Mouse (Mus musculus): ENCODE measurements around the gene Krtap4-6. TPM values are rescaled to one million over a fixed set of nuclear protein-coding genes. Genes with fewer than 3 reads are reported as not detected.

The Krtap4-6 gene
- total and polyA plus RNA-seq, 2 experiments from 2014 or later, result not detected

GRCm38 (mm10) chr11:99634653-99635134, 31.1 kb downstream of the Krtap4-6 start, which contains the start of gene Krtap4-2:
TSS of gene Krtap4-2 (minus strand) at chr11:99635084.
- Histone ChIP-seq H3K27me3 (ENCODE audit: insufficient read depth, low read length) (no peaks in the 10 kb centered on the region), H3K9me3 (ENCODE audit: low read length) (no peaks in the 10 kb centered on the region), H3K9ac (replicated peaks; ENCODE audit: low read length) (no peak within 1 kb of the TSS), H3K4me1 (ENCODE audit: insufficient read depth, low read length) (no peaks in the 10 kb centered on the region), H3K36me3 (ENCODE audit: insufficient read depth, low read length) (no peaks in the 10 kb centered on the region), H3K27ac (no peak within 1 kb of the TSS; the same call in 1 of the 2 replicates), H3K4me3 (ENCODE audit: low read length) (no peak within 1 kb of the TSS), H3K4me2 (ENCODE audit: low read depth, low read length) (no peak within 1 kb of the TSS)
- no peak for TF ChIP-seq CTCF (IDR thresholded peaks at IDR 0.05; ENCODE audit: low read depth)
- no peak for DNase-seq (ENCODE audit: low spot score)
- ATAC-seq, result no peak
- 34% methylated on average over 8 of the region's 8 CpGs for WGBS

DNA sequence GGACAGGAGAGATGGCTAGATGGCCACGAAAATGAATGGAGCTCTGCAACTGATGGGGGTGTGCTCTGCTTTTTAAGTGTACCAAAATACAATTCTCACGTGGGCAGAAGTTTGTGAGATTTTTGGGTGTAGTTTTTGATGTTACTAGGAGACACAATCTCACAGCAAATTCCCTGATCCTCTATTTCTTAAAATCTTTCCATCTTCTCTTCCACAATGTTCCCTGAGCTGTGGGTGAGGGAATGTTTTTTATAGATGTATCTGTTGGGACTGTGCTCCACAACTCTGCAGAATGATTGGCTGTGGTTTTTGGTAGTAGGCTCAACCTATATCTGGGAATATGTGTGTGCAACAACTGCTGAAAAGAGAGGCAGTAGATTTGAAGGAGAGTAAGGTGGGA, 32.5 kb downstream of the Krtap4-6 start:
- no peak overlapping the region for H3K4me3 ChIP-seq (ENCODE audit: low read length)
- no peaks in the 10 kb centered on the region for H3K27me3 ChIP-seq (ENCODE audit: insufficient read depth, low read length)
- no peak for TF ChIP-seq CTCF (IDR thresholded peaks at IDR 0.05; ENCODE audit: low read depth)
- no peak overlapping the region for H3K9ac ChIP-seq (replicated peaks; ENCODE audit: low read length)
- H3K27ac ChIP-seq, result no peak overlapping the region
- WGBS, result 71% methylated on average over 2 of the region's 2 CpGs
- H3K4me1 ChIP-seq (ENCODE audit: insufficient read depth, low read length), result no peaks in the 10 kb centered on the region
- no peaks in the 10 kb centered on the region for H3K36me3 ChIP-seq (ENCODE audit: insufficient read depth, low read length)
- H3K9me3 ChIP-seq (ENCODE audit: low read length), result no peaks in the 10 kb centered on the region
- no peak overlapping the region for H3K4me2 ChIP-seq (ENCODE audit: low read depth, low read length)
- DNase-seq (ENCODE audit: low spot score), result no peak
- ATAC-seq, result no peak

DNA sequence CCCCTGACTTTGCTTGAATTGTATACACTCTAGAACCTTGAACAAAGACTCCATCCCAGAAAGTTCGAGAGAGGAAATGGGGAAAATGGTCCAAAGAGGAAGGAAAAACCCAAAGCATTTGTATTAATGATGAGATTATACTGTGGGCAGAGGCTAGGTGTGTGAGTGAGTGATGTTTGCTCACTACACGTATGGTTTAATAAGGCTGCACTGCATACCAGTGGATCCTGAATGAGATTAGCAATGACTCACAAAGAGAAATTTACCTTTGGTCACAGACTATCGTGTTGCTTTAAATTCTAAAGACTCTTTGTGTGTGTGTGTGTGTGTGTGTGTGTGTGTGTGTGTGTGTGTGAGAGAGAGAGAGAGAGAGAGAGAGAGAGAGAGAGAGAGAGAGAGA, 34.9 kb downstream of the Krtap4-6 start:
- ATAC-seq, result no peak
- Histone ChIP-seq H3K9ac (replicated peaks; ENCODE audit: low read length) (no peak overlapping the region), H3K4me2 (ENCODE audit: low read depth, low read length) (no peak overlapping the region), H3K36me3 (ENCODE audit: insufficient read depth, low read length) (no peaks in the 10 kb centered on the region), H3K9me3 (ENCODE audit: low read length) (no peaks in the 10 kb centered on the region), H3K4me3 (ENCODE audit: low read length) (no peak overlapping the region), H3K27me3 (ENCODE audit: insufficient read depth, low read length) (no peaks in the 10 kb centered on the region), H3K4me1 (ENCODE audit: insufficient read depth, low read length) (no peaks in the 10 kb centered on the region), H3K27ac (no peak overlapping the region)
- 80% methylated on average over 3 of the region's 3 CpGs for WGBS
- TF ChIP-seq CTCF (IDR thresholded peaks at IDR 0.05; ENCODE audit: low read depth), result no peak
- DNase-seq (ENCODE audit: low spot score), result no peak

- ATAC-seq (no peak), DNase-seq (ENCODE audit: low spot score) (no peak)
- Histone ChIP-seq H3K36me3 (ENCODE audit: insufficient read depth, low read length) (no peaks in the 10 kb centered on the region), H3K4me1 (ENCODE audit: insufficient read depth, low read length) (no peaks in the 10 kb centered on the region), H3K27ac (no peak within 1 kb of the TSS), H3K4me3 (ENCODE audit: low read length) (no peak within 1 kb of the TSS), H3K4me2 (ENCODE audit: low read depth, low read length) (no peak within 1 kb of the TSS), H3K9ac (replicated peaks; ENCODE audit: low read length) (no peak within 1 kb of the TSS), H3K27me3 (ENCODE audit: insufficient read depth, low read length) (no peaks in the 10 kb centered on the region), H3K9me3 (ENCODE audit: low read length) (no peaks in the 10 kb centered on the region)
- no peak for TF ChIP-seq CTCF (IDR thresholded peaks at IDR 0.05; ENCODE audit: low read depth)
- 86% methylated on average over 4 of the region's 4 CpGs for WGBS
Measured at GRCm38 (mm10) chr11:99628138-99628537, 37.6 kb downstream of the Krtap4-6 start, which contains the start of gene Krtap4-1. TSS of gene Krtap4-1 (minus strand) at chr11:99628238.

- Histone ChIP-seq H3K4me3 (ENCODE audit: low read length) (no peak within 1 kb of the TSS), H3K9me3 (ENCODE audit: low read length) (no peaks in the 10 kb centered on the region), H3K36me3 (ENCODE audit: insufficient read depth, low read length) (no peaks in the 10 kb centered on the region), H3K4me2 (ENCODE audit: low read depth, low read length) (no peak within 1 kb of the TSS), H3K27me3 (ENCODE audit: insufficient read depth, low read length) (no peaks in the 10 kb centered on the region), H3K9ac (replicated peaks; ENCODE audit: low read length) (no peak within 1 kb of the TSS), H3K27ac (no peak within 1 kb of the TSS), H3K4me1 (ENCODE audit: insufficient read depth, low read length) (no peaks in the 10 kb centered on the region)
- 89% methylated on average over 2 of the region's 2 CpGs for WGBS
- ATAC-seq (no peak), DNase-seq (ENCODE audit: low spot score) (no peak)
- TF ChIP-seq CTCF (IDR thresholded peaks at IDR 0.05; ENCODE audit: low read depth), result no peak
Measured at GRCm38 (mm10) chr11:99620335-99620734, 45.4 kb downstream of the Krtap4-6 start, which contains the start of gene Gm11562. TSS of gene Gm11562 (minus strand) at chr11:99620435.

Other genes starting within 250 kb of the Krtap4-6 start
Only the 30 nearest of the 40 such genes appear.
- not detected in 2 replicates for gene Krt39, start 144.6 kb downstream of the Krtap4-6 start, total RNA-seq (2014; rRNA removed)
- not detected in 2 replicates for gene Krt39, start 144.6 kb downstream of the Krtap4-6 start, polyA plus RNA-seq (2015; fragmentation: Nextera tagmentation; extraction: Ambion mirVana)
- not detected in 2 replicates for gene Krt40, start 122.8 kb downstream of the Krtap4-6 start, total RNA-seq (2014; rRNA removed)
- gene Krt40, start 122.8 kb downstream of the Krtap4-6 start, polyA plus RNA-seq (2015; fragmentation: Nextera tagmentation; extraction: Ambion mirVana), result not detected in 2 replicates
- gene Krtap3-3, start 115.1 kb downstream of the Krtap4-6 start, total RNA-seq (2014; rRNA removed), result not detected in 2 replicates
- not detected in 2 replicates for gene Krtap3-3, start 115.1 kb downstream of the Krtap4-6 start, polyA plus RNA-seq (2015; fragmentation: Nextera tagmentation; extraction: Ambion mirVana)
- gene Krtap3-2, start 109.1 kb downstream of the Krtap4-6 start, total RNA-seq (2014; rRNA removed), result not detected in 2 replicates
- not detected in 2 replicates for gene Krtap3-2, start 109.1 kb downstream of the Krtap4-6 start, polyA plus RNA-seq (2015; fragmentation: Nextera tagmentation; extraction: Ambion mirVana)
- not detected in 2 replicates for gene Gm11939, start 106.5 kb downstream of the Krtap4-6 start, total RNA-seq (2014; rRNA removed)
- not detected in 2 replicates for gene Gm11939, start 106.5 kb downstream of the Krtap4-6 start, polyA plus RNA-seq (2015; fragmentation: Nextera tagmentation; extraction: Ambion mirVana)
- not detected in 2 replicates for gene Krtap3-1, start 99.3 kb downstream of the Krtap4-6 start, total RNA-seq (2014; rRNA removed)
- gene Krtap3-1, start 99.3 kb downstream of the Krtap4-6 start, polyA plus RNA-seq (2015; fragmentation: Nextera tagmentation; extraction: Ambion mirVana), result not detected in 2 replicates
- gene Krtap1-5, start 84.9 kb downstream of the Krtap4-6 start, total RNA-seq (2014; rRNA removed), result not detected in 2 replicates
- gene Krtap1-5, start 84.9 kb downstream of the Krtap4-6 start, polyA plus RNA-seq (2015; fragmentation: Nextera tagmentation; extraction: Ambion mirVana), result not detected in 2 replicates
- gene Krtap1-4, start 82.3 kb downstream of the Krtap4-6 start, total RNA-seq (2014; rRNA removed), result not detected in 2 replicates
- not detected in 2 replicates for gene Krtap1-4, start 82.3 kb downstream of the Krtap4-6 start, polyA plus RNA-seq (2015; fragmentation: Nextera tagmentation; extraction: Ambion mirVana)
- not detected in 2 replicates for gene Krtap1-3, start 74.6 kb downstream of the Krtap4-6 start, total RNA-seq (2014; rRNA removed)
- not detected in 2 replicates for gene Krtap1-3, start 74.6 kb downstream of the Krtap4-6 start, polyA plus RNA-seq (2015; fragmentation: Nextera tagmentation; extraction: Ambion mirVana)
- gene Krtap9-3, start 67.9 kb downstream of the Krtap4-6 start, total RNA-seq (2014; rRNA removed), result not detected in 2 replicates
- not detected in 2 replicates for gene Krtap9-3, start 67.9 kb downstream of the Krtap4-6 start, polyA plus RNA-seq (2015; fragmentation: Nextera tagmentation; extraction: Ambion mirVana)
- not detected in 2 replicates for gene Gm11938, start 62.7 kb downstream of the Krtap4-6 start, total RNA-seq (2014; rRNA removed)
- gene Gm11938, start 62.7 kb downstream of the Krtap4-6 start, polyA plus RNA-seq (2015; fragmentation: Nextera tagmentation; extraction: Ambion mirVana), result not detected in 2 replicates
- gene Gm11937, start 55.8 kb downstream of the Krtap4-6 start, total RNA-seq (2014; rRNA removed), result not detected in 2 replicates
- gene Gm11937, start 55.8 kb downstream of the Krtap4-6 start, polyA plus RNA-seq (2015; fragmentation: Nextera tagmentation; extraction: Ambion mirVana), result not detected in 2 replicates
- 2.8 TPM in 1 of 2 replicates, not detected in the other for gene Krtap2-4, start 51.1 kb downstream of the Krtap4-6 start, total RNA-seq (2014; rRNA removed)
- gene Krtap2-4, start 51.1 kb downstream of the Krtap4-6 start, polyA plus RNA-seq (2015; fragmentation: Nextera tagmentation; extraction: Ambion mirVana), result not detected in 2 replicates
- gene Gm11562, start 45.5 kb downstream of the Krtap4-6 start, total RNA-seq (2014; rRNA removed), result not detected in 2 replicates
- gene Gm11562, start 45.5 kb downstream of the Krtap4-6 start, polyA plus RNA-seq (2015; fragmentation: Nextera tagmentation; extraction: Ambion mirVana), result not detected in 2 replicates
- not detected in 2 replicates for gene Krtap4-1, start 37.7 kb downstream of the Krtap4-6 start, total RNA-seq (2014; rRNA removed)
- not detected in 2 replicates for gene Krtap4-1, start 37.7 kb downstream of the Krtap4-6 start, polyA plus RNA-seq (2015; fragmentation: Nextera tagmentation; extraction: Ambion mirVana)
- gene Krtap4-2, start 30.9 kb downstream of the Krtap4-6 start, total RNA-seq (2014; rRNA removed), result not detected in 2 replicates
- not detected in 2 replicates for gene Krtap4-2, start 30.9 kb downstream of the Krtap4-6 start, polyA plus RNA-seq (2015; fragmentation: Nextera tagmentation; extraction: Ambion mirVana)
- not detected in 2 replicates for gene Krtap4-7, start 21.9 kb downstream of the Krtap4-6 start, total RNA-seq (2014; rRNA removed)
- gene Krtap4-7, start 21.9 kb downstream of the Krtap4-6 start, polyA plus RNA-seq (2015; fragmentation: Nextera tagmentation; extraction: Ambion mirVana), result not detected in 2 replicates
- gene Gm11555, start 15.7 kb downstream of the Krtap4-6 start, total RNA-seq (2014; rRNA removed), result not detected in 2 replicates
- gene Gm11555, start 15.7 kb downstream of the Krtap4-6 start, polyA plus RNA-seq (2015; fragmentation: Nextera tagmentation; extraction: Ambion mirVana), result not detected in 2 replicates
- not detected in 2 replicates for gene Gm11563, start 7.0 kb downstream of the Krtap4-6 start, total RNA-seq (2014; rRNA removed)
- gene Gm11563, start 7.0 kb downstream of the Krtap4-6 start, polyA plus RNA-seq (2015; fragmentation: Nextera tagmentation; extraction: Ambion mirVana), result not detected in 2 replicates
- not detected in 2 replicates for gene Gm14190, start 24.8 kb upstream of the Krtap4-6 start, total RNA-seq (2014; rRNA removed)
- not detected in 2 replicates for gene Gm14190, start 24.8 kb upstream of the Krtap4-6 start, polyA plus RNA-seq (2015; fragmentation: Nextera tagmentation; extraction: Ambion mirVana)
- not detected in 2 replicates for gene Gm14180, start 68.3 kb upstream of the Krtap4-6 start, total RNA-seq (2014; rRNA removed)
- not detected in 2 replicates for gene Gm14180, start 68.3 kb upstream of the Krtap4-6 start, polyA plus RNA-seq (2015; fragmentation: Nextera tagmentation; extraction: Ambion mirVana)
- not detected in 2 replicates for gene Gm11595, start 107.0 kb upstream of the Krtap4-6 start, total RNA-seq (2014; rRNA removed)
- not detected in 2 replicates for gene Gm11595, start 107.0 kb upstream of the Krtap4-6 start, polyA plus RNA-seq (2015; fragmentation: Nextera tagmentation; extraction: Ambion mirVana)
- gene Krtap4-8, start 114.7 kb upstream of the Krtap4-6 start, total RNA-seq (2014; rRNA removed), result not detected in 2 replicates
- not detected in 2 replicates for gene Krtap4-8, start 114.7 kb upstream of the Krtap4-6 start, polyA plus RNA-seq (2015; fragmentation: Nextera tagmentation; extraction: Ambion mirVana)
- gene Krtap4-9, start 119.2 kb upstream of the Krtap4-6 start, total RNA-seq (2014; rRNA removed), result not detected in 2 replicates
- gene Krtap4-9, start 119.2 kb upstream of the Krtap4-6 start, polyA plus RNA-seq (2015; fragmentation: Nextera tagmentation; extraction: Ambion mirVana), result not detected in 2 replicates
- not detected in 2 replicates for gene Gm11596, start 127.5 kb upstream of the Krtap4-6 start, total RNA-seq (2014; rRNA removed)
- gene Gm11596, start 127.5 kb upstream of the Krtap4-6 start, polyA plus RNA-seq (2015; fragmentation: Nextera tagmentation; extraction: Ambion mirVana), result not detected in 2 replicates
- not detected in 2 replicates for gene Gm11569, start 133.0 kb upstream of the Krtap4-6 start, total RNA-seq (2014; rRNA removed)
- not detected in 2 replicates for gene Gm11569, start 133.0 kb upstream of the Krtap4-6 start, polyA plus RNA-seq (2015; fragmentation: Nextera tagmentation; extraction: Ambion mirVana)
- gene Gm11554, start 138.5 kb upstream of the Krtap4-6 start, total RNA-seq (2014; rRNA removed), result not detected in 2 replicates
- gene Gm11554, start 138.5 kb upstream of the Krtap4-6 start, polyA plus RNA-seq (2015; fragmentation: Nextera tagmentation; extraction: Ambion mirVana), result not detected in 2 replicates
- not detected in 2 replicates for gene Krtap4-13, start 143.9 kb upstream of the Krtap4-6 start, total RNA-seq (2014; rRNA removed)
- gene Krtap4-13, start 143.9 kb upstream of the Krtap4-6 start, polyA plus RNA-seq (2015; fragmentation: Nextera tagmentation; extraction: Ambion mirVana), result not detected in 2 replicates
- not detected in 2 replicates for gene Gm11564, start 149.7 kb upstream of the Krtap4-6 start, total RNA-seq (2014; rRNA removed)
- not detected in 2 replicates for gene Gm11564, start 149.7 kb upstream of the Krtap4-6 start, polyA plus RNA-seq (2015; fragmentation: Nextera tagmentation; extraction: Ambion mirVana)
- not detected in 2 replicates for gene 2300003K06Rik, start 172.1 kb upstream of the Krtap4-6 start, total RNA-seq (2014; rRNA removed)
- gene 2300003K06Rik, start 172.1 kb upstream of the Krtap4-6 start, polyA plus RNA-seq (2015; fragmentation: Nextera tagmentation; extraction: Ambion mirVana), result not detected in 2 replicates